Mouse (Mus musculus): ENCODE measurements around the gene Gm10295. TPM values are rescaled to one million over a fixed set of nuclear protein-coding genes. Genes with fewer than 3 reads are reported as not detected.

The Gm10295 gene
- total RNA-seq (2014; rRNA removed): not detected in 2 replicates
- polyA plus RNA-seq (2012; rRNA removed): not detected in 2 replicates

DNA sequence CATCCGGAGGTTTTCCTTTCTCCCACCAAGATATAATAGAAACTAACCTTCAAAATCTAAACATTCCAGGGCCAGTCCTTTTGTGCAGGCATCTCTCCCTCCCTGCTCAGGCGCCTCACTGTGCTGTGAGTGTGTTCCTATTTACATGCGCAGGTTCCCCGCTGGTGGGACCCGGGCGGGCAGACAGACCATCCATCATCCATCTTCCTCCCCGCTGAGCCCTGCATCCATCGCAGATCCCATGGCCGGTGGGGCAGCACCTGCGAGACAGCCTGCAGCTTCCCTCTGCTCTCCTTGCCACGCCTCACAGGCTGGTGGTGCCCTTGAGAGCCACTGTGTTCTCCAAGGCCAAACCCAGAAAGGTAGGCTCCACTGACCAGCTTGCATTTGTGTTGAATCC lies at the start of gene Gm10295:
Gene Gm10295 (minus strand): TSS at position 122 of the 400 bp plus-strand sequence.
- H3K79me2 ChIP-seq (ENCODE audit: control insufficient read depth, insufficient read depth, low read length): no peaks in the 10 kb centered on the region
- no peaks in the 10 kb centered on the region for H3K27me3 ChIP-seq (ENCODE audit: control insufficient read depth, insufficient read depth, low read length)
- H3K27ac ChIP-seq (replicated peaks; ENCODE audit: insufficient read depth, low read depth, low read length): no peak within 1 kb of the TSS
- TF ChIP-seq CTCF (IDR thresholded peaks at IDR 0.05; ENCODE audit: low read depth, low read length) (no peak), POLR2A (IDR thresholded peaks at IDR 0.05; ENCODE audit: extremely low read depth, insufficient read depth, low read length) (no peak)
- no peaks in the 10 kb centered on the region for H3K4me1 ChIP-seq (ENCODE audit: control insufficient read depth, insufficient read depth, low read length)
- H3K4me3 ChIP-seq (ENCODE audit: insufficient read depth, low read depth, low read length): no peak within 1 kb of the TSS
- H3K9ac ChIP-seq (ENCODE audit: low read depth, low read length): no peak within 1 kb of the TSS
- WGBS: 66% methylated on average over 11 of the region's 11 CpGs
- DNase-seq (ENCODE audit: extremely low read depth, low read depth, low spot score): no peak
- no peaks in the 10 kb centered on the region for H3K36me3 ChIP-seq (ENCODE audit: control insufficient read depth, insufficient read depth, low read length)

DNA sequence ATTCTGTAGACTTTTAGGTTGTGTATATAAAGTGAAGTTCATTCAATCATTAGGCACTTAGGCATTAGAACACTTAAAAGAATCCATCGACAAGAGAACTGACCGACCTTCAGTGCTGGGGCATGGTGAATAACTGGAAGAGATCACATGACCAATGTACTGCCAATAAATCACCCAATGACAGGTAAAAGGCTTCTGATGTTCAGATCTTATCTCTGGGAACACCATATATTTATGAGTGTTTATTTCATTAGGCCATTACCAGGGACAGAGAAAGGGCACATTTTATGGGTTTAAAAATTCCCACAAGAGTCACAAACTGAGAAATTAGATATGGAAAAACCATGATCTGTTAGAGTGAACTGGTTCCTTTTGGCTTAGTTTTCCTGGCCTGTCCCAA lies 49.7 kb upstream of the Gm10295 start:
- Histone ChIP-seq H3K9ac (ENCODE audit: low read depth, low read length) (no peak overlapping the region), H3K4me3 (ENCODE audit: insufficient read depth, low read depth, low read length) (no peak overlapping the region), H3K79me2 (ENCODE audit: control insufficient read depth, insufficient read depth, low read length) (no peaks in the 10 kb centered on the region), H3K4me1 (ENCODE audit: control insufficient read depth, insufficient read depth, low read length) (no peaks in the 10 kb centered on the region), H3K27me3 (ENCODE audit: control insufficient read depth, insufficient read depth, low read length) (no peaks in the 10 kb centered on the region), H3K27ac (replicated peaks; ENCODE audit: insufficient read depth, low read depth, low read length) (no peak overlapping the region), H3K36me3 (ENCODE audit: control insufficient read depth, insufficient read depth, low read length) (no peaks in the 10 kb centered on the region)
- TF ChIP-seq POLR2A (IDR thresholded peaks at IDR 0.05; ENCODE audit: extremely low read depth, insufficient read depth, low read length): no peak
- TF ChIP-seq CTCF (IDR thresholded peaks at IDR 0.05; ENCODE audit: low read depth, low read length): no peak
- 85% methylated on average over 2 of the region's 2 CpGs for WGBS
- DNase-seq (ENCODE audit: extremely low read depth, low read depth, low spot score): no peak

DNA sequence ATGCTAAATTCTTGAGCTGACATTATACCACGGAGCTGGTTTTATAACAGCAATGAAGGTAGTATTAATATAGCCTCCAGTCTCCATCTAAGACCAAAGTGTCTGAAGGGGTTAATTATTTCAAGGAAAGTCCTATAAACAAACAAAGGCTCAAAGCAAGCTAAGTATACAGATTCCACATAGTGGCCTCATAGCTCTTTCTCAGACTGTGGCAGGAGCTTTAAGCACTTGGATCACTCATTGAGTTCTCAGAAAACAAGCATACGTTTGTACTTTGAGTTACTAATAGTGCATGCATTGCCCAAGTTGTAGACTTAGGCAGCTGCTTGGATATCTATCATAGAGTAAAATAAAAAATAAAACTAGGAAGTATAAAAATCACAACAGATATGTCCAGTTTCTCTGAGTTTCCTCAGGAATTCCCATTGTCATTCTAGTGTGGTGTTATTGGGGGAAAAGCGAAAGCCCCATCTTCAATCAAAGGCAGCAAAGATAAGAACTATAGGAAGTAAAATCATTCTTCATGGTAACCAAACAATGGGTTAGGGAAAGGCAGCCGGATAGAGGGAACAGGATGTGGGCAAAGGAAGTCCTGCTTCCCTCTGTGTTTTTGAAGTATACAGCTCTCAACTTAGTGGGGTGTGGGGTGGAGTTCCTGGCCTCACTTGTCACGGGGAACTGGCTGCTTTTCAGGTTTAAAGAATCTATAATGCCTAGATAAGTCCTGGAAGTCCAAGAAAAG lies 48.8 kb upstream of the Gm10295 start:
- H3K4me1 ChIP-seq (ENCODE audit: control insufficient read depth, insufficient read depth, low read length): no peaks in the 10 kb centered on the region
- TF ChIP-seq POLR2A (IDR thresholded peaks at IDR 0.05; ENCODE audit: extremely low read depth, insufficient read depth, low read length): no peak
- TF ChIP-seq CTCF (IDR thresholded peaks at IDR 0.05; ENCODE audit: low read depth, low read length): no peak
- no peak overlapping the region for H3K9ac ChIP-seq (ENCODE audit: low read depth, low read length)
- no peak overlapping the region for H3K4me3 ChIP-seq (ENCODE audit: insufficient read depth, low read depth, low read length)
- WGBS: 54% methylated on average over 5 of the region's 5 CpGs
- no peak for DNase-seq (ENCODE audit: extremely low read depth, low read depth, low spot score)
- H3K27ac ChIP-seq (replicated peaks; ENCODE audit: insufficient read depth, low read depth, low read length): 0 out of 2 replicates have a peak overlapping the region, but pooled peaks have one; percentile 1
- no peaks in the 10 kb centered on the region for H3K79me2 ChIP-seq (ENCODE audit: control insufficient read depth, insufficient read depth, low read length)
- H3K27me3 ChIP-seq (ENCODE audit: control insufficient read depth, insufficient read depth, low read length): no peaks in the 10 kb centered on the region
- H3K36me3 ChIP-seq (ENCODE audit: control insufficient read depth, insufficient read depth, low read length): no peaks in the 10 kb centered on the region

DNA sequence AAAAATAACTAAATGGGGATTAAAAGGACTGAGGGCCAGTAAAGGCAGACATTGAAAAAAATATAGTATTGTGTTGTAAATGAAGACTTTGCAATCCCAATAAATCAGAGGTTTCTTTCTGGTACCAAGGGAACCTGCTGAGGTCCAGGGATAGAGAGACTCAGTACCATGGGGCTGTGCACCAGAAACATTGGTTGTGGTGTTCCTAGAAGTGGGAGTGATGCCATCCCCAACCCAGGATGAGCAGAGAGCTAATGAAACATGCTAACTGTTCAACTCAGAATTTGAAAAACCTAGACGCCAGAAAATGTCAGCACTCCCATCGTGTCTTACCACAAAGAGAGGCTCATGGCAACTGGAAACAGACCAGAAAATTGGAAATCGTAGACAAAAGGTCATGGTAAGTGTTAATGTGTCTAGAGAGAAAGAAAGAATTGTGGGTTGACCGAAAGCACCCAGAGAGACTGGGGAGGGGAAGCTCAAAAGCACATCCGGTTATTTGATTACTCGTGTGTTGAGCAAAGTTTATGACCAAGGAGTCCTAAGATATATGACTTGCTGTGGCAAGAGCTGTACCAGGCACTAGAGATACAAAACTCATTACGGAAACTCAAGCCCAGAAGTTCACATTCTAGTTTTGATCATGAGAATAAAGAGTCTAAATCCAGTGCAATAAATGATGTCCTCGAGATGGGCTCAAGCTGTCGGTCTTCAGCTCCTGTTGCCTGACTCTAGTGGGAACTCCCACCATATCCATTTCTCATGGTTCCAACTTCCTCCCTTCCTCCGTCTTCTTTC lies 47.9 kb upstream of the Gm10295 start:
- TF ChIP-seq POLR2A (IDR thresholded peaks at IDR 0.05; ENCODE audit: extremely low read depth, insufficient read depth, low read length) (no peak), CTCF (IDR thresholded peaks at IDR 0.05; ENCODE audit: low read depth, low read length) (no peak)
- Histone ChIP-seq H3K4me1 (ENCODE audit: control insufficient read depth, insufficient read depth, low read length) (no peaks in the 10 kb centered on the region), H3K36me3 (ENCODE audit: control insufficient read depth, insufficient read depth, low read length) (no peaks in the 10 kb centered on the region), H3K27ac (replicated peaks; ENCODE audit: insufficient read depth, low read depth, low read length) (no peak overlapping the region), H3K27me3 (ENCODE audit: control insufficient read depth, insufficient read depth, low read length) (no peaks in the 10 kb centered on the region), H3K79me2 (ENCODE audit: control insufficient read depth, insufficient read depth, low read length) (no peaks in the 10 kb centered on the region), H3K9ac (ENCODE audit: low read depth, low read length) (no peak overlapping the region), H3K4me3 (ENCODE audit: insufficient read depth, low read depth, low read length) (no peak overlapping the region)
- DNase-seq (ENCODE audit: extremely low read depth, low read depth, low spot score): no peak
- 87% methylated on average over 10 of the region's 10 CpGs for WGBS

DNA sequence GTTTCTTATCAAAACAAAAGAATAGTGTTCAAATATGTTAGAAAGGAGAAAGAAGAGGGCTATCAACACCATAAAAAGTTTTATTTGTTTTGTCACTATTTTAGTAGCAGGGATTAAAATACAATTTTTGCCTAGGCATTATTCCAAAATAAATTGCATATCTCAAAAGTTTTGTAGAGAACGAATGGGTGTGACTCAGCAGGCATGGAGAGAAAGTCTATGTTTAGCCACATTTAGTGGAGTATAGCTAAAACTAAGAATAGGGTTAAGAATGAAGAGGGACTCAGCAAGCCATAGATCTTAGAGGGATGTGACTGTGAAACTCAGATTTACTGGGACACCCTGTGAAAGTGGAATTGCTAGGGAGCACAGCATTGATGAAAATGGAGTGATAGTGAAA lies 47.1 kb upstream of the Gm10295 start:
- H3K27me3 ChIP-seq (ENCODE audit: control insufficient read depth, insufficient read depth, low read length): no peaks in the 10 kb centered on the region
- no peak for DNase-seq (ENCODE audit: extremely low read depth, low read depth, low spot score)
- no peak overlapping the region for H3K4me3 ChIP-seq (ENCODE audit: insufficient read depth, low read depth, low read length)
- WGBS: 42% methylated on average over 1 of the region's 1 CpGs
- H3K9ac ChIP-seq (ENCODE audit: low read depth, low read length): no peak overlapping the region
- no peaks in the 10 kb centered on the region for H3K4me1 ChIP-seq (ENCODE audit: control insufficient read depth, insufficient read depth, low read length)
- H3K27ac ChIP-seq (replicated peaks; ENCODE audit: insufficient read depth, low read depth, low read length): no peak overlapping the region
- H3K36me3 ChIP-seq (ENCODE audit: control insufficient read depth, insufficient read depth, low read length): no peaks in the 10 kb centered on the region
- no peaks in the 10 kb centered on the region for H3K79me2 ChIP-seq (ENCODE audit: control insufficient read depth, insufficient read depth, low read length)
- no peak for TF ChIP-seq POLR2A (IDR thresholded peaks at IDR 0.05; ENCODE audit: extremely low read depth, insufficient read depth, low read length)
- TF ChIP-seq CTCF (IDR thresholded peaks at IDR 0.05; ENCODE audit: low read depth, low read length): no peak

All from liver, adult 2 months (tissue).